Mouse (Mus musculus): ENCODE results near the gene Fgf8. TPM values are rescaled to one million over a fixed set of nuclear protein-coding genes. Genes with fewer than 3 reads are reported as not detected.
A peak's percentile ranks its signal among the peaks of the same experiment; 100 is the strongest.

The Fgf8 gene
- polyA plus RNA-seq, 1 experiment from 2014 or later = 17.8 TPM

DNA sequence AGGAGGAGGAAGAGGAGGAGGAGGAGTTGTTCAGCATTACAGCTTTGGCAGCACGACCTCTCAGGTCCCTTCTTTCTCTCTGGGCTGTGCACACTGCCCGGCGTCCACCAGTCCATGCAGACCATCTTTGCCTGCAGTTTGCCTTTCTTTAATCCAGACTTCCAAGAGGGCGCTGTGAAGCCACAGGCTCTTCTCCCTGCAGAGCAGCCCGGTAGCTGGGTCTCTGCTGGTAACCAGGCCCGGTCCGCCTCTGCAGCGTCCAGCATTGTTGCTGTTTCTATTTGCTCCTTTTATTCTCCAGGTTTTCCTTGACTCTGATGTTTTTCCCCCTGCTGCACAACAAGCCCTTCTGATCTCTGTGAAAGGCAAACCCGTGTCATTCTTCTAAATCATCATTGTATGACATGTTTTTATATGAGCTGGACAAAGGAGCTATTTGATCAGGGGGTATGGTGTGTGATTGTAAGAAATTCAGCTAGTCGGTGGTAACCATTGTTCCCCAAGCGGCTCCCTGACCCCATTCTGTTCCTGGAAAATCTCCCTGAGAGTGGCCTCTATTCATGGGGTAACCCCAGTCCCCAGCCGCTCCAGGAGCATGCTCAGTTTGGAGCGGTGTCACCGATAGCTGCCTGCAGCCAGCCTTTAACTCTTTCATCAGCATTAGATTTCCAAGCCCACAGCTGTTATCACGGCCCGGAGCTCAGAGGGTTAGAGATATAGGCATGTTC lies 25.1 kb downstream of the Fgf8 start:
- H3K9ac ChIP-seq = no peak overlapping the region
- 0 out of 2 replicates have a peak overlapping the region, but pooled peaks have one; percentile 37 for H3K27ac ChIP-seq
- WGBS = 8% methylated on average over 16 of the region's 16 CpGs
- H3K9me3 ChIP-seq (replicated peaks) = no peaks in the 10 kb centered on the region
- H3K4me1 ChIP-seq = peaks cover 15% of the 10 kb centered on the region
- H3K36me3 ChIP-seq = no peaks in the 10 kb centered on the region
- no peak overlapping the region; the same call in none of the 2 replicates for H3K4me3 ChIP-seq (replicated peaks)
- peak overlapping the region; percentile 49 for H3K4me2 ChIP-seq
- ATAC-seq (replicated peaks; ENCODE audit: low FRiP score) = peak; percentile 62; the same call in 1 of the 2 replicates
- no peaks in the 10 kb centered on the region for H3K27me3 ChIP-seq

DNA sequence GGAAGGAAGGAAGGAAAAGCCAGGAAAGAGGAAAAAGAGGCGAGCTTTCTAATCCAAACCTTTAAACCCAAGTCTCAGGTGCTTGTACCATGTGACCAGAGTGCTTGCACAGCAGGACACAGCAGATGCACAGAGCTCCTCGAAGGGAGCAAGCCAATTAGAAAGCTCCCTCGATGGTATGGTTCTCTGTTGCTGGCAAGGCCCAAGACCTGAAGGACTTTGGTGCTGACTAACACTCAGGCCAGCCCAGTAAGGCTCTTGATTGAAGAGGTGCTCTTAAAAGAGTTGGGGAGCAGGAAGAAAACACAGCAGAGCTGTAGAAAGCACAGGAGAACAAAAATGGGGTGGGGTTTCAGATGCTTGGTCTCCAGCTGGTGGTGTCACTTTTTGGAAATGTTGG lies 34.0 kb downstream of the Fgf8 start:
- Histone ChIP-seq H3K27ac (no peak overlapping the region), H3K9me3 (replicated peaks) (no peaks in the 10 kb centered on the region), H3K4me2 (no peak overlapping the region), H3K36me3 (no peaks in the 10 kb centered on the region), H3K9ac (no peak overlapping the region), H3K4me3 (replicated peaks) (no peak overlapping the region), H3K27me3 (no peaks in the 10 kb centered on the region), H3K4me1 (no peaks in the 10 kb centered on the region)
- 71% methylated on average over 3 of the region's 3 CpGs for WGBS
- ATAC-seq (replicated peaks; ENCODE audit: low FRiP score) = no peak

DNA sequence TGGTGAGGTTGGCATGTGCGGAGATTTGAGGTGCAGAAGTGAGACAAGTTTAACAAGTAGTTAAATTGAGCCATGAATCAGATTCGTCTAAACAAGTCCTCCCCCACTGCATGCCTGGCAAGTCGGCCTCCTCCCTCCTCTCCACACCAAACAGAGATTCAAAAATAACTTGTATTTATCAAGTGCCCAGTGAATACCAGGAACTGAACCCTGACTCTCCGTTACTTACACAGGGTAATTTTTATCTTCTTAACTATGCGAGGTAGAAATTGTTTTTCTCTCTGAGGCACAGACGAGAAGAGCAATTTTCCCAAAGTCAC lies 46.5 kb downstream of the Fgf8 start:
- 16% methylated on average over 6 of the region's 6 CpGs for WGBS
- H3K36me3 ChIP-seq = no peaks in the 10 kb centered on the region
- H3K4me1 ChIP-seq = peaks cover 17% of the 10 kb centered on the region
- H3K27me3 ChIP-seq = no peaks in the 10 kb centered on the region
- H3K27ac ChIP-seq = peak overlapping the region; percentile 6; the same call in 1 of the 2 replicates
- no peak overlapping the region for H3K4me3 ChIP-seq (replicated peaks)
- H3K4me2 ChIP-seq = peak overlapping the region; percentile 28
- H3K9me3 ChIP-seq (replicated peaks) = no peaks in the 10 kb centered on the region
- H3K9ac ChIP-seq = no peak overlapping the region
- ATAC-seq (replicated peaks; ENCODE audit: low FRiP score) = no peak

DNA sequence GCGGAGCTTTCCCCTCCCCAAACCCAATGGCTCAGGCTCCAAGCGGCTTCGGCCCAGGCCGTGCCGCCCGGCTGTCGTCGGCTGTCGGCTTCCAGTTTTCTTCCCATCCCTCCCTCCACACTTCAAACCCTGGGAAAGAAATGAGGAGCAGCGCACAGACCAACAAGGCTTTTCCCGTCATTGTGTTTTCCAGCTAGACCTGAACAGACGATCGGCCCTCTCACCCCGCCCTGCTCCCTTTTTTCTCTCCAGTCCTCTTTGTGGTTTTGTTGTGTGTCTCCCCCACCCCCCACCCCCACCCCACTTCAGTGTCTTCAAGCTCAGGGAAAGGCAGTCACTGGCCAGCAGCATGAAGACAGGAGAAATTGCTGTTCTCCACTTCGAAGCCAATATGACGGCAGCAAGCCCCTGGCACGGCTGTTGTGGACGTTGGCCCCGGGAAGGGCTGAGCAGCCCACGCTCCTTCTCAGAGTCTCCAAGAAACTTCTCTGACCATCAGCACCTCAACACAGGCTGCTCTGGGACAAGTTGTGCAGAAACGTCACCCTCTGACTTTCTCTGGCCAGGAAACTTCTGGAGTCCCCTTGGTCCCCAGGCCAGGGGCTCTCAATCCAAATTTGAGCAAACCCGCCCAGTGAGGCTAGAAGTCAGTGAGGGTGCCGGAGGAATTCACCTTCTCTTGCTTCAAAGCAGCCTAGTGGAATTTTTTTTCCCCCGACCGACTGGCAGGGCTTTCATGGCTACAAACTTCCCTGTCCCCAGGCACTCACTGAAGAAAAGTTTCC lies 47.0 kb downstream of the Fgf8 start:
- no peak overlapping the region for H3K4me3 ChIP-seq (replicated peaks)
- H3K4me2 ChIP-seq = peak overlapping the region; percentile 28
- H3K9ac ChIP-seq = no peak overlapping the region
- H3K27me3 ChIP-seq = no peaks in the 10 kb centered on the region
- H3K9me3 ChIP-seq (replicated peaks) = no peaks in the 10 kb centered on the region
- peak overlapping the region; percentile 6; the same call in 1 of the 2 replicates for H3K27ac ChIP-seq
- peaks cover 22% of the 10 kb centered on the region for H3K4me1 ChIP-seq
- 0 out of 2 replicates have a peak, but pooled peaks have one; percentile 33 for ATAC-seq (replicated peaks; ENCODE audit: low FRiP score)
- 32% methylated on average over 25 of the region's 25 CpGs for WGBS
- H3K36me3 ChIP-seq = no peaks in the 10 kb centered on the region

- no peak overlapping the region for H3K9ac ChIP-seq
- no peak overlapping the region for H3K27ac ChIP-seq
- no peak overlapping the region for H3K4me2 ChIP-seq
- H3K4me3 ChIP-seq (replicated peaks) = no peak overlapping the region
- H3K36me3 ChIP-seq = no peaks in the 10 kb centered on the region
- peaks cover 25% of the 10 kb centered on the region for H3K4me1 ChIP-seq
- WGBS = 61% methylated on average over 3 of the region's 3 CpGs
- ATAC-seq (replicated peaks; ENCODE audit: low FRiP score) = no peak
- H3K27me3 ChIP-seq = no peaks in the 10 kb centered on the region
- H3K9me3 ChIP-seq (replicated peaks) = no peaks in the 10 kb centered on the region
Observed at GRCm38 (mm10) chr19:45694056-45694455, 48.7 kb downstream of the Fgf8 start.

GRCm38 (mm10) chr19:45692211-45692610 lies 50.5 kb downstream of the Fgf8 start:
- no peaks in the 10 kb centered on the region for H3K9me3 ChIP-seq (replicated peaks)
- 91% methylated on average over 8 of the region's 8 CpGs for WGBS
- H3K4me3 ChIP-seq (replicated peaks) = no peak overlapping the region
- H3K9ac ChIP-seq = no peak overlapping the region
- H3K27me3 ChIP-seq = no peaks in the 10 kb centered on the region
- H3K4me2 ChIP-seq = no peak overlapping the region
- H3K27ac ChIP-seq = no peak overlapping the region
- H3K4me1 ChIP-seq = peaks cover 25% of the 10 kb centered on the region
- no peak for ATAC-seq (replicated peaks; ENCODE audit: low FRiP score)
- no peaks in the 10 kb centered on the region for H3K36me3 ChIP-seq

DNA sequence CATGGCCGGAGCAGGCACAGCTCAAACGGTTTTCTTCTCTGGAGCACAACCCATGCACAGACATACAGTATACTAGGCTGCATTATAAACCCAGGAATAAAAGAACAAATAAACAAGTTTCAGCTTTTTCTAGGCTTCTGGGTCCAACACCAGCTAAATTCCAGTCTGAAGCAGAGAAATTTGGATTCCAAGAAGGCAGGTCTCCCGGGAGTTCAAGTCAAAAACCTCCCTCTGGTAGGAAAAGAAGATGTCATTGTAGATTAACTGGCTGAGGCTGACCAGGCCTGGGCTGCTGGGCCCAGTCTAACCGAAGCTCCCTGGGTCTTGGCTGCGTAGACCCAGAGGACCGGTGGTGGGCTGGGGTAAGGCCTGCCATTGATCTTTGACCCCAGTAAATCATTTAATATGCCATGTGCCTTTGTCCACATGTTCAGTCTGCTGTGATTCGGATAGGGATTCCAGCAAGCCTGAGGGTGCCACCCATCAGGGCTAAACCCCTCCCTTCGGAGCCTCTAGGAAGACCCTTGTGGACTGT lies 51.6 kb downstream of the Fgf8 start:
- 47% methylated on average over 8 of the region's 8 CpGs for WGBS
- H3K36me3 ChIP-seq = no peaks in the 10 kb centered on the region
- H3K4me2 ChIP-seq = no peak overlapping the region
- no peak overlapping the region; the same call in 1 of the 2 replicates for H3K9ac ChIP-seq
- no peaks in the 10 kb centered on the region for H3K27me3 ChIP-seq
- 0 out of 2 replicates have a peak, but pooled peaks have one; percentile 22 for ATAC-seq (replicated peaks; ENCODE audit: low FRiP score)
- no peak overlapping the region for H3K4me3 ChIP-seq (replicated peaks)
- H3K4me1 ChIP-seq = peaks cover 23% of the 10 kb centered on the region
- no peak overlapping the region for H3K27ac ChIP-seq
- no peaks in the 10 kb centered on the region for H3K9me3 ChIP-seq (replicated peaks)

- WGBS = 71% methylated on average over 4 of the region's 4 CpGs
- ATAC-seq (replicated peaks; ENCODE audit: low FRiP score) = no peak
Observed at GRCm38 (mm10) chr19:45687001-45687400, 55.7 kb downstream of the Fgf8 start.

More at GRCm38 (mm10) chr19:45687001-45687400, 55.7 kb downstream of the Fgf8 start:
- Histone ChIP-seq H3K4me2 (no peak overlapping the region), H3K27ac (no peak overlapping the region), H3K9ac (no peak overlapping the region), H3K36me3 (no peaks in the 10 kb centered on the region), H3K4me1 (peaks cover 14% of the 10 kb centered on the region; the same call in 1 of the 2 replicates), H3K27me3 (no peaks in the 10 kb centered on the region), H3K9me3 (replicated peaks) (no peaks in the 10 kb centered on the region), H3K4me3 (replicated peaks) (no peak overlapping the region)

Other genes with a start within 250 kb of the Fgf8 start
- gene Poll, start 182.4 kb downstream of the Fgf8 start, polyA plus RNA-seq (2015; fragmentation: Nextera tagmentation; extraction: Ambion mirVana) = 18.9 and 19.9 TPM in 2 replicates
- 48.9 and 53.3 TPM in 2 replicates for gene Gm17018, start 182.3 kb downstream of the Fgf8 start, polyA plus RNA-seq (2015; fragmentation: Nextera tagmentation; extraction: Ambion mirVana)
- gene Fbxw4, start 82.6 kb downstream of the Fgf8 start, polyA plus RNA-seq (2015; fragmentation: Nextera tagmentation; extraction: Ambion mirVana) = 6.3 and 6.7 TPM in 2 replicates
- 20.8 and 28.5 TPM in 2 replicates for gene Npm3, start 6.7 kb upstream of the Fgf8 start, polyA plus RNA-seq (2015; fragmentation: Nextera tagmentation; extraction: Ambion mirVana)
- 47.4 and 53.3 TPM in 2 replicates for gene Mgea5, start 40.9 kb upstream of the Fgf8 start, polyA plus RNA-seq (2015; fragmentation: Nextera tagmentation; extraction: Ambion mirVana)
- 2.2 and 2.3 TPM in 2 replicates for gene Kcnip2, start 73.1 kb upstream of the Fgf8 start, polyA plus RNA-seq (2015; fragmentation: Nextera tagmentation; extraction: Ambion mirVana)